Mouse (Mus musculus) kidney, postnatal 25 days (tissue): ENCODE data around the gene Tecta.

Experiments used
- DNase-seq, 2 experiments: peaks; one replicate each; pipeline ENCODE4 v3.0.0; 2021; ENCODE audit warnings: mixed read lengths in 2 of 2

Gene Tecta

DNA sequence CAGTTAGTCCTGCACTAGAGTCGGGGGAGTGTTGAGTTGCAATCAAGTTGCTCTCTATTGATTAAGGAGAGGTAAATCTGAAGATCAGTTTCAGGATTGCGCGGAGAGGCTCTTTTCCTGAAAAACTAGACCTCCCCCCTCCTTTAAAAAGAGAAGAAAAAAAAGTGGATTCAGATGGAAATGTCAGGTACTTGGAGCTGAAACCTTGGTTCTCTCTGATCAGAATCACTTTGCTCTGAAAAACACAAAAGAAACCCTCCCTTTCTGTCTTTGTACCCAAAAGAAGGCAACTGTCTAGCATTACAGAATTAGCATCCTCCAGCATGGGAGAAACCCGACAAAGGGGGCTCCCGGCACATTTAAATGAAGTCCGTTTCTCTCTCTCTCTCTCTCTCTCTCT lies at the start of gene Tecta:
Tecta (minus strand) TSS at position 101 of the 400 bp plus-strand sequence.
- no peak for DNase-seq

DNA sequence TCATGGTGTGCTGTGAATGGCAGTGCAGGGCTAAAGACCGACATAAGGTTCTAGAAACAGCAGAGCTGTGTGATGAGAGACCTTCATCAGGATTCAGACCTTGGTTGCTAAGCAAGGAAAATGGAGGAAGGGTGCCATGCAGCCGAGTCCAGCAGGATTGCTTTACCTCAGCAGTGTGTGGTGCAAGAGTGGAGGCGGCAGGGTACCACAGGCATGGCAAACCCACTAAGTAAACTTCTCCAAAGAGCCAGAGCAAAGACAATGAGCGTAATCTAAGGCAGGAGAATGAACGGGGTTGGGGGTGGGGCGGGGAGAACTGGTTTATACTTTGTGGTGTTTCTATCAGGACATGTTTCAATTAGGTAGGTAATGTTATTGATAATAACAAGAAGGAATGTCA lies 49.3 kb upstream of the Tecta start:
- no peak for DNase-seq

DNA sequence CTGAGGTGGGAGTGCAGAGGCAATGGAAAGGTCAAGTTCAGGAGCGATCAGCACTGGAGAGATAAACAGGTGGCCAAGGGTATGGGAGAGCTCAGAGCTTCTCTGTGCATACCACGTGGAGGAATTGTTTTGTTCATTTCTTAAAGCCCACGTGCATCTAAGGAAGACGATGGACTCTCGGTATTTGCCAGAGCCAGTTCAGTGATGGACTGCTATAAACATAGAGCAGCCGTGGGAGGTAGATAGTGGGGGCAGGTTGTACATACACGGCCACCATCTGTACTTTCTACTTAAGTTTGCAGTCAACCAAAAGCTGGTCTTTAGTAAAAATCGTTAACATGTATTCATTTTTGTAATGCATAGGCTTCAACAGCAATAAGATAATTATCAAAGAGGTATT lies 42.4 kb upstream of the Tecta start:
- no peak for DNase-seq

DNA sequence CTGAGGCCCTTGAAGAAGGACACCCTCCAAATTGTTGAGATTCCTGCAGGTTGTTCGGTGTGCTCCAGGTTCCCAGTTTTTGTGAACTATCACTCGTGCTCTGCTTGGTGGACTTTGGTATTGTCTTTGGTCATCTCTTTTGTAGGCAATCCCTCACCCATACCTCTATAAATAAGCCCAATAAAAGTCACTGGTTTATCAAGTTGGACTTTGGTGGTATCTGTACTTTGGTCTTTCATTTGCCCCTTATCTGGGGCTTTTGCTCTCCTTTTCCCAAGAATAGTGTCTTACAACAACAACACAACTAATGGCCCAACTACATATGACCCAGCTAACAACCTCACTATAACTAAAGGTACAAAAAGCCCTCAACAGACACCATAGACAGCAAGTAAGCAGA lies 41.5 kb upstream of the Tecta start:
- no peak for DNase-seq

DNA sequence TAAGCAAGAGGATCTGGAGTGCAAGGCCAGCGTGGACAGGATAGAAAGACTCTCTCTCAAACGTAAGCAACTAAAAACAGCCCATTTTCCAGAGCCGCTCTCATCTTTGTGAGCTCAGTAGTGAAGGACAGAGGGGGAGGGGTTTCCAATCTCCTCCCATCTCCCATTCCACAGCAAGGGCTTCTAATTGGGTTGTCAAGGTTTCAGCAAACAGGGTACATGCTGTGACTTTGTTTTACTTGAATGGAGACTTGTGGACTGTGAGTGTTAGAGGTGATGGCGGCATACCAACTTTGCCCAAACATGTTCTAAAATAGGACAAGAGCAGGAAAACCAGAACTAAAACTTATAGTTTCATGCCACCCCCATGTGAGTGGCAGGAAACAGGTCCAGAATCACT lies 39.7 kb upstream of the Tecta start:
- no peak for DNase-seq

DNA sequence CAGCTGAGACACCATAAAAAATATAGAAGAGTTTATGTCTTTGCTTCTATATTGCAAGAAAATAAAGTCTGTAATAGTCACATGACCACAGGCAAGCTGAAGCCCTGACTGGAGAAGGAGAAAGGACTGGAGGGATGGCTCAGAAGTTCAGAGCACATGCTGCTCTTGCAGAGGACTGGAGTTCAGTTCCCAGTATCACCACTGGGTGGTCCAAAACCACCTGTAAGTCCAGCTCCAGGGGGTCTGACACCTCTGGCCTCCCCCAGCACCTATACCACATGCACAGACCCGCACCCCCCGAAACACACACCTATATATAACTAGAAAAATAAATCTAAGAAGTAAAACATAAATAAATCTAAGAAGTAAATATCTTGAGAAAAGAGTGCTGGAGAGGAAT lies 32.4 kb upstream of the Tecta start:
- peak; percentile 30 to 37 for DNase-seq

DNA sequence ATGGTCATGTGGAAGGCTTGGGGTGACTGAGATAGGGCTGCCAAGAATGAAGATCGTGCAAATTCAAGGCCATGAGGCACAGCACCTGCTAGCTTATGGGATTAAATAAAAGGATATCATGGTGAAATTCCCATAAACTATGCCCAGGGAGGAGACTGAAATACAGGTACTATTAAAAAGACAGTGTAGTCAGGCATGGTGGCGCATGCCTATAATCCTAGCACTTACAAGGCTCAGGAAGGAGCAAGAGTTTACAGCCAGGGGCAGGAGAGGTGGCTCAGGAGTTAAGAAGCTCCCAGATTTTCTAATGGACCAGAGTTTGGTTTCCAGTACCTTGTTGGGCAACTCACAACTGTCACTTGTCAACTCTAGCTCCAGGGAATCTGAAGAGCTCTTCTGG lies 31.9 kb upstream of the Tecta start:
- DNase-seq = no peak

DNA sequence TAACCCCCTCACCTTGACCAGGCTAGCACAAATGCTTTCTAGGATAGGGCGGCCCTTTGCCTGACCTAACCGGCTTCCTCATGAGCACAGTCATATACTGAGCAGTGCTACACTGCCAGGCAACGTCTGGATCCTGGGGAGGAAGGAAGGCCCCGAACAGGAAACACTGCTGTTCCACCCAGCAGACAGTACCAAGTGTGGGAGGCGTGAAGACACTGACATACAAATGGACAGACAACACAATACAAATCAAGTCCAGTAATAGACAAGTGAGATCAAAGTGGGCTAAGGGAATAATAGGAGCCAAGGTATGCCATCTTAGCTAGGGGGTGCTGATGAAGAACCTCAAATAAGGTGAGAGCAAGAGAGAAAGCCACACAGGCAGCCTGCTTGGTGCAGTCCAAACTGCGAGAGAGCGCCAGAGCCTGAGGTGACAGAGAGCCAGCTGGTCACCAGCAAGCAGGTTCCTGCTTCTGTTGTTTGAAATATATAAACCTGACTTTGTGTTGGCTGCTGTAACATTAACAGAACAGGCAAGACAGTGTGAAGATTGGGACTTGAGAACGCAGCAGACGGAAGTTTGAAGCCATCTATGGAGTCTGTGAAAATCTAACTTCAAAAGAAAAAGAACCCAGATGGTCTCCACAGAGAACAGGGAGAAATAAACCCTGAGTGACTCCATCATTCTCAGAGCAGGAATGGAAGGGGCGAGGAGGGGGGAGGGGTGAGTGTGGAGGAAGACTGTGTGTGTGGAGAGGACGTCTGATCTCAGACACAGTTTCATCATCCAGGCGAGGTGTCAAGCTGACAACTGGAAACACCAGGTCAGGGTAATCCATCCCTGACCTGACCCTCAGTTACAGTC lies 28.6 kb upstream of the Tecta start:
- peak; percentile 27 to 54 for DNase-seq

DNA sequence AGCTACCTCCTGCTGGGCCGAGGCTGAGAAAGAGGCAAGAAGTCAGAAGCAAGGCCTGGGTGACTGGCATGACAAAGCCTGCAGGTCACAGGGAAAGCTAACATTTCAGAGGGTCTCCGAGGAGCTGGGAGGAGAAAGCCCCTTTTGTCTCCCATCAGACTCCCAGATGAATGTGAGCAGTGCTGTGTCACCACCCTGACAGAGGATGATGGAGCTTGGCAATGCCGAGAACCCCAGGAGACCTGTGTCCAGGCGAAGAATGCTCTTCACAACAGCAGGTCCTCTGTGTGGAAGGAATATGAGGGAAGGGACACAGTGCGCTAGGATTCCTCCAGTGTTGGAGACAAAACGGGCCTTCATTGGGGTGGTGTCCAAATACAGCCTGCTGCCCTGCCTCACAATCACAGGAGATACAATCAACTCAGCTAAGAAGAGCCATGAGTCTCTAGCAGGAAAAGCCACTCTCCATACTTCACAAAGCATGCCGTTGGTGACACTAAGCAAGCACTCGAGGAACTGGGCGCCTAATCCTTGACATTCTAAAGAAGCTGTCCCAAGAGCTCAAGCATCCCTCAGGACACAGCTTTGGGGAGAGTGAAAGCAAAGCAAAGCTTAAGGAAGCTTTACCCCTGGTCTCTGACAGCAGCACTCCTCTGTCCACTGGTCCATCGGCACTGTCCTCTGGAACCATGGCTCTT lies 27.1 kb upstream of the Tecta start:
- no peak for DNase-seq

DNA sequence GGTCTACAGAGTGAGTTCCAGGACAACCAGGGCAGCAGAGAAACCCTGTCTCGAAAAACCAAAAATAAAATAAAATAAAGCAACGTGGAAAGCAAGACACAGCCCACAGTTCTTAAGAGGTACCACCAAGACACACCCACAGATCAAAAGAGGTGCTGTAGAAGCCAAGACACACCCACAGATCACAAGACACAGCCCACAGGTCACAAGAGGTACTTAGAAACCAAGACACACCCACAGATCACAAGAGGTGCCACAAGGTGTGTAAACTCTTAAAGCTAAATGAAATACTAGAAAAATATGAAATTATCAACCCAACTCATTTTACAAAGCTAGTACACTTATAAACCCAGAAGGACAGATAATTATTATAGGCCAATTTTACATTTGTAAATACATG lies 23.9 kb upstream of the Tecta start:
- DNase-seq = no peak

DNA sequence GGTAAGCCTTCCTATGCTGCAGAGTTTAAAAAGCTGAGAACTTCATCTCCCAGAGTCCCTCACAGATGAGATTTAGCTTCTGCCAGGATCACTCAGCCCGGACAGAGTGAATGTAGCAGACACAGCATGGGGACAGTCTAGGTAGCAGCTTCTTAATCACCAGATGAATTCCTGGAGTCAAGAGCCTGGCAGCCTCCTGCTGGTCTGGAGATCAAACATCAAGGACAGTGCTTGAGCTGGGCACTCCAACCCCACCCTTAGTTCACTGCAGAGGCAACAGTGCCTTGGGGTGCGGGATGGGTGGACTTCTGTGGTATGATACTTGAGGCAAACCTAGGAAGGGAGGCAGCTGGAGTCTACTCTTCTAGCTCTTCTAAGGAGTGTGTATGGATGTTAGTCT lies 20.0 kb upstream of the Tecta start:
- no peak for DNase-seq

DNA sequence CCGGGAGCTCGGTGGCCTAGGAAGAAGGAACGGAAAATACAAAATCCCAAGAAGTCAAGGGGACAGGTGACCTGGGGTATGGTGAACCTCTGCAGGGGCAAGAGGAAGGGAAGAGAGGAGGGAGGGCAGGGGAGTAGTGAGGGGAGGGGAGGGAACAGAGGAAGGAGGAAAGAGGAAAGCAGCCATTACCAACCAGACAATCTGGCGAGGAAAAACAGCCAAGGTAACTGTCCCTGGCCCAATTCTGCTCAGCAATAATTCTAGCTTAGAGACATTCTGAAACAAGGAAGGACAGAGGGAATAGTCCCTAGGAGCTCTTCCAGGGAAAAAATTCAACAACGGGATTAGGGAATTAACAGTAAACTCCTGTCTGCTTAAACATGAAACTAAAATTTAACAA lies 19.1 kb upstream of the Tecta start:
- DNase-seq = no peak

DNA sequence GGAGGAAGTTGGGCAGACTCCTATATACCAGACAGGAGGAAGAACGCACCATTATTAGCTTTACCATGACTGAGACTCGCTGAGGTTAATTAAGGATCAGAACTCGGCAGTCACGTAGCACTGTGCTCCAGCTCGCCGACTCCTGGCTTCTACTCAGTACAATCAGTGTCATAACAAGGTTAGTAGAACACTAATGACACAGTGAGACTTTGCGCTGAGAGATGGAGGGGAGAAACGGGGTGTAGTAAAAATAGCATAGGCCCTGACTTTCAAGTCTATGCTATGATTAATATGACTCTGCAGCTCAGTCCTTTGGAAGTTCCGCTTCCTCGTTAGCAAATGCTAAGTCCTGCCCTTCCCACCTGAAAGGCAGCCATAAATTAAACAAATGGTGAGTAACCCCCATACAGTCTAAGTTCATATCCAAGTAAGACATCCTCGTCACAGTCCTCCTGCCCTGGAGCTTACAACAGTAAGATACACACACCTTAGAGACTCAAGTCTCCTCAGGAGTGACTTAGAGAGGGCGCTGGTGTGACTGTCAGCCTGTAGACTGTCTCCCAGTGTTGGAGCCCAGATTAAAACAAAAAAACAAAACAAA lies 17.7 kb upstream of the Tecta start:
- DNase-seq = no peak

DNA sequence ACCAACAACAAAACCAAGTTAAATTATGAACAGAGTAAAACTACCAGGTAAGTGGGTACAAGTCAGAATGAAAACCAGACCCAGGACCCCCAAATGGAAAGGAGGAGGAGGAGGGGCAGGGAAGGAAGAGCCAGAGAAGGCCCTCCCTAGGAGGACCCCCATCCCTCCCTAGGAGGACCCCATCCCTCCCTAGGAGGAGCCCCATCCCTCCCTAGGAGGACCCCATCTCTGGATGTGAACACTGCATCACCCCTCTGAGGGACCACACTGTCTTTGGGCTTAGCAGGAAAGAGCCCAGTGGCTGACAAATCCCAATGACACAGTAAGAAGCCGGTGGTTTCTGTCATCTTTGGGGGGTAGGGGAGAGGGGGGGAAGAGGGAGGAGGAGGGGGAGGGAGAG lies 15.5 kb upstream of the Tecta start:
- DNase-seq = no peak

DNA sequence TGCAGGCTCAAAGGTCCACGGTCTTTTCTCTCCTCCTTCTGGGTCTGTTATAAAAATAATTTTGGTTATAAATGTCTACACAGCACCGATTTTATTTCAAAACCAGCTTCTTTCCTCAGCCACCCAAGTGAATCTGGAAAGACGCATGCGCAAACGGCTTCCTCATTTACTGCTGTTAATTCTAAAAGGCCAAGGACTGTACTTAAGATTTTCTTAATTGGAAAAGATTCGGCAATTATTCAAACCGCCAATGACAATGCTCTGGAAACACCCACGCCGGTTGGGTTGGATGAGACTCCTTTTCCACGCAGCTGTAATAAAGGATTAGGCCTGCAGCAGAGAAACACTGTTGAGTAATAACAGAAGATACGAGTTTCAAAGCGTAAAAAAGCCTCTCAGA lies 13.6 kb upstream of the Tecta start:
- DNase-seq = no peak

DNA sequence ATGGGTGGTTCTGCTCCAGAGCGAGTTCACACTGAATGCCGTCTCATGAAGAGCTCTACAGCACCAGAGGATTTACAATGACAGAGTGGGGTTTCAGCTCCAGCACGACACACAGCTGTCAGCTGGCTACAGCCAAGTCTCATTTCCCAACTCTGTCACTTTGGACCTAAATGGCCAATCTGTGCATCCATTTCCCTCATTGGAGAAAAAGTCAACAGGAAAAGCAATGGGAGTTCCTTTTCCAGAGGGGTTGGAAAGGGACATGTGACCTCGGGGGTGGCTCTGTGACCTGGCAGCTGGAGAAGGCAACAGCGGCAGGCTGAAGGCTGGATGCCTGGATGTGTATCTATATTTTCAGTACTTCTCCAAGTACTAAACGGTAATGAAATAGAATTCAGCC lies 11.6 kb upstream of the Tecta start:
- DNase-seq = no peak

DNA sequence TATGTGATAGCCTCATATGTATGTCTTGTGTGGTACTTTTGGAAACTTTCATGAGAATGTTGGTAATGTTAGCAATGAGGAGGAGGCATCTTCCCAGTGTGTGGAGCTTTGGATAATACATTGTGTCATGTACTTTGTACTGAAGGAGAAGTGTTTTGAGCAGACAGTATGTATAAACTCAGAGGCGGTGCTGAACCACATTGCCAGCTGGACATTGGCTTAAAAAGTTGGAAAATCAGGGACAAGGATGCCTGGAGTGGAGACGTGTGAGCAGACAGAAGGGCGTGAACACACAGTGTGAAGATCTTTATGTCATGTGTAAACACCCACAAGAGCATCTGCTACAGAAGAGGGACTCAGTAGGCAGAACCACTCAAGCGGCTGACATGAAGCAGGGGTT lies 6.0 kb upstream of the Tecta start:
- DNase-seq = no peak

DNA sequence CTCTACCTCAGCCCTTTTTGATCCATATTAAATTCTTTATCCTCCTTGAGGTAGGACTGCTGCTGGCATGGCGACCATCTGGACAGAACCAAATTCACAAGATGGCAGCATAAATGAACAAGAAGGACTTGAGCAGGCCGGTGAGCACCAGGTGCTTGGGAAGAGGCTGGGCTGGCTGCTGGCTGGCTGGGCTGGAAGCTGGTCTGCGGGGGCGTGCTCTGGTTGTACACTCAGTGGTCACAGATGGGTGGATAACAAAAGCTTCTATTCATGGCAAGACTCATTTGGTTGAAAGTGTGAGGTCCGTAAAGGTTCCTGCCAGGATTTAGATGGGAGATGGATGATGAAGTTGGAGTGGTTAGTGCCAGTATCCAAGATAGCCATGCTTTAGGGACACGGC lies 1.8 kb upstream of the Tecta start:
- DNase-seq = no peak

DNA sequence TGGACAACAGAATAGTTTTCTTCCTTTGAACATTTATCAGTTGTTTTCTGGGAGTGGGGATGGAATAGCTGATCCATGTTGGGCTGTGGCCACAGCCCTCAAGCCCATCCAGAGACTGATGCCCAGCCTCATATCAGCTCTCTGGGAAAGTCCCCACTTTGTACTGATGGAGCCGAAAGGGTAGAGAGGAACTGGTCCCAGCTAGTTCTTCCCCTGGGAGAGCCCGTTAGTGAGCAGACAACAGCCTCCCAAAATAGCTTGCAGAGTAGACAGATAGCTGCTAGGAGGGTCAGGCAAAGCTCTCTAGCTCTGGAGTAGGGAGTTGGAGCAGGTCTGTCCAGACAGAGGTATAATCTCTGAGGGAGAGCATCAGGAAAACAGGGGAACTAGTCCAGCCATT lies 3.6 kb downstream of the Tecta start:
- DNase-seq = no peak

DNA sequence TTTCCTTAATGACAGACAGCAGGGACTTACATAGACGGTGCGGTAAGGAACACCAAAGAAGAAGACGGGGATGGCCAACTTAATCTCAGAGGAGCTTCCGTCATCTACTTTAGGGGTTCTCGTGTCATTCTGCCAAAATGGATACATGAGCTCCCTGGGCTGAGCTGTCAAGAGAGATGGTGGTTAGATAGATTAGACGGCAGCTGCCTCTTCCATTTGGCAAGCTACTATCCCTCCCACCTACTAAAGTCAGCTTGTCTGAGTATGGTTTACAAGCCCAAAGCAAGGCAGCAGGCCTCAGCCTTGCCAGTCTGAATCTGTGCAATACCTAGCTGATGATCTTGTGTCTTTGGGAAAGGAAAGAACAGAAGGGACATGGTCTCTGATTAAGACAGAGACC lies 4.8 kb downstream of the Tecta start:
- no peak for DNase-seq

DNA sequence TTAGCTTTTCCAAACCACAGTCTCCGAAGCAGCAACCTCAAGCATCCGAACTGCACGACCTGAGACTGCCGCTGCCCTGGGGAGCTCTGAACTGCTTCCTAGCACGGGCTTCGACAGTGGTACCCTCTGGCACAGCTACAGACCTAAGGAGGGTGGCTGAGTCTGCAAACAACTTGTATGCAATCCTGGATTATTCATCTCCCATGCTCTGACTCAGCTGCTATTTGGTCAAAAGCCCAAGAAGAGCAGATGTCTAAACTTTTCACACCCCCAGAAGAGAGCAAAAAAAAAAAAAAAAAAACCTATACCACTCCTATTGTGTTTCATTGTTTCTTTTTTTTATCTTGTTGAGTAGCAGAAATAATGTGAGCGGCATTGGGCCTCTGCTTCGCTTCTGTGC lies 5.4 kb downstream of the Tecta start:
- DNase-seq = no peak

DNA sequence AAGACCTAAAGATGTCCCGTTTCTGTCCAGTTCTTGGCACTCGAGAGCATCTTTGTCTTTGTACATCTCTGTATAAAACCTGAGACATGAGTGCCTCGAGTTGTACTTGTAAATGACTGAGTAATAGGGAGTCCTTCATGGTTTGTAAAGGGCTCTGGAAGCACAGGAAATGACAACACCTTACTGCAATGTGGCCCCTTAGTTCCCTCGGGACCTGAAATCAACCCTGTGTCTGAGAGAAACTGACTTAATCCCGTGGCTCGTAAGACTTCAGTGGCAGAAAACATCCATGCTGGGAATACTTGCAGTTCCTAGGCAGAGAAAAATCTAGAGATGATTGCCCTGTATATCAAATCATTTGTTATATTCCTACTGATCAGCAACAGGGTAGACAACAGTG lies 6.8 kb downstream of the Tecta start:
- DNase-seq = no peak

DNA sequence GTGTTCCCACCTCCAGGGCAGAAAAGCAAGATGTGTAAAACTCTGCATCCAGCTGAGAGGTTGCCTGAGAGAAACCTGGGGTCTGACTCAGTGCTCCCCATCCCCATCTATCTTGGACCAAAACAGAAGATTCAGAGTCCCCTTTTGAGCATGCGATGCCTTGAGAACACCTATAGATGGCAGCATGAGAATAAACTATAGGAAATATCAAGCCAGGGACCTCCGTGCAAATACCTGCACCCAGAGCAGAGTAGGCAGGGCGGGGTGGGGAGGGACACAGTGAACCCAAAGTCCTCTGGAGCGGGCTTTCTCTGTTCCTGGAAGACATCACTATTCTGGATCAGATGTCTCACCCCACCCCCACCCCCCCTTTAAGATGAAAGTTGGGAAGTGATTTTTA lies 11.2 kb downstream of the Tecta start:
- DNase-seq = no peak

DNA sequence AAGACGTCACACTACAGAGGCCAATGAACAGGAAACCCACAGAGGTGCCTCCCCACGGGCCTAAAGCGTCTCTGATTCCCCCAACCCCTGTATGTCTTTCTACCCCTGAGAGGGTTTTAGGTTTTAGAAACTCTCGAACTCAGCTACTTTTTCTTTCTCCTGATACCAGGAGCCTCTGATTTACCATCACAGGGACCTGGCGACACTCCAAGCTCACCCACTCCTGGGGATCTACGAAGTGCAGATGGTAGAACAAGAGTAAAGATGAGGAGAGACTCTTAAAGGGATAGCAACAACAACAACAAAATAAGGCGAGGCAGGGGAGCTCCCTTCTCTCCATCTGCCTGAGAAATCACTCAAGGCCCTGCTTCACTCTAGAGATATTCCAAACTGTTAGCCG lies 12.7 kb downstream of the Tecta start:
- DNase-seq = no peak
